Mouse (Mus musculus) urinary bladder, adult 2 months (tissue): ENCODE data around the gene Padi3. TPM values are rescaled to one million over a fixed set of nuclear protein-coding genes. Genes with fewer than 3 reads are reported as not detected.

ENCODE experiments used
- DNase-seq: peaks from one replicate; pipeline ENCODE4 v3.0.0; 2022; ENCODE audit warnings: low spot score
- polyA plus RNA-seq: library from polyadenylated mRNA; depleted of rRNA; stranded (reverse); fragments of >200 nt; gene quantifications from 2 replicates; pipeline ENCODE4 v1.2.3, GENCODE M21; 2012

Padi3 gene
- polyA plus RNA-seq, 1 experiment: 0.30 TPM

- DNase-seq: no peak
Observed at GRCm38 (mm10) chr4:140780507-140780906, 29.9 kb downstream of the Padi3 start.

- no peak for DNase-seq
Observed at GRCm38 (mm10) chr4:140779803-140780397, 30.5 kb downstream of the Padi3 start.

DNA sequence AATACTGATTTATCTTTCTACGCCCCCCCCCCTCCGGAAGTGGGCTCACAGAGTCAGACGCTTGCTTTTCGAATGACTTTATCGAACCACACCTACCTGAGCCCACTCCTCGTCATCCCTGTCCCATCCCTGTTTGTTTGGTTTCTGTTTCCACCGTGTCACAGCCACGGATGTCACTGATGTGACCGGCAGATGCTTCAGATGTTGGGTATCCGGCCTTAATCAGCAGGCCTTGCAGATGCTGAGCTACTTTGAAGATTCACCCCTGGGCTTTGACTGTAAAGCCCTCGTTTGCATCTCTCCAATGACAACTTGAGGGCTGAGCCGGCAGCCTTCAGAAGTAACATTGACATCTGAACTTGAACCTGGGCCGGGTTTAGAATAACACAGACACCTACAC is 33.8 kb downstream of the Padi3 start:
- no peak for DNase-seq

DNA sequence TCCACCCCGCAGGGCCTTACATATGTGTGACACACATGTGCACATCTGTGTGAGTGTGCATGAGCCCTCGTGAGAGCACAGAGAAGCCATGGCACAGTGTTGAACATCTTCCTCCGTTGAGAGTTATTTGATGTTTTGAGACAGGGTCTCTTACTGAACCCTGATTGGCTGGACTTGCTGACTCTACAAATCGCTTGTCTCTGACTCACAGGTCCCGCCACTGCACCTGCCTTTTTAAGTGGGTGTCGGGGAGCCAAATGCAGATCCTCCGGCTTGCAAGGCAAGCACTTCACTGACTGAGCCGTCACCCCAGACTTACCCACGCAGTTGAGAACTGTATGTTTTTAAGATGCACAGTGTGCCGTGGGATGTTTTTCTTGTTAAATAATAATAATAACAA is 34.6 kb downstream of the Padi3 start:
- no peak for DNase-seq

DNA sequence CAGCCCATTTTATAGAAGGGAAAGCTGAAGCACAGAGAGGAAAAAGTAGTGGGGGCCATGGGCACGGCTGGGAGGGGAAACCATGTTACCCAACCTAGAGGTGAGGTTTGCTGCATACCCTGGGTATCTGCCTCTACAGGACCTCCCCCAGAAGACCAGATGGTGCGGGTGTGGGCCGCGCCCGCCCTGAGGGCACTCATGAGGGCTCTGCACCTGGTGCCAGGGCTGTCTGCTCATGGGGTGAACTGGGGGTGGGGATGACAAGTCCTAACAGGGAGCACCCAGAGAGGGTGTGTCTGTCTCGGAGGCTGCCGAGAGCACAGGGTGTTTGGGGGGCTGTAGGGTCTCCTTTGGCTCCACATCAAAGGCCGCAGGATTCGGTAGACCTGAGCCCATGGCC is 35.6 kb downstream of the Padi3 start:
- DNase-seq: no peak

GRCm38 (mm10) chr4:140774025-140774800 is 36.2 kb downstream of the Padi3 start, which contains the start of gene Padi4:
TSS of gene Padi4 (minus strand) at chr4:140774236.
- DNase-seq: peak; percentile 34

- no peak for DNase-seq
Observed at GRCm38 (mm10) chr4:140771091-140771490, 39.4 kb downstream of the Padi3 start.

- no peak for DNase-seq
Observed at GRCm38 (mm10) chr4:140770433-140770832, 40.0 kb downstream of the Padi3 start.

- DNase-seq: no peak
Observed at GRCm38 (mm10) chr4:140768973-140769372, 41.5 kb downstream of the Padi3 start.

DNA sequence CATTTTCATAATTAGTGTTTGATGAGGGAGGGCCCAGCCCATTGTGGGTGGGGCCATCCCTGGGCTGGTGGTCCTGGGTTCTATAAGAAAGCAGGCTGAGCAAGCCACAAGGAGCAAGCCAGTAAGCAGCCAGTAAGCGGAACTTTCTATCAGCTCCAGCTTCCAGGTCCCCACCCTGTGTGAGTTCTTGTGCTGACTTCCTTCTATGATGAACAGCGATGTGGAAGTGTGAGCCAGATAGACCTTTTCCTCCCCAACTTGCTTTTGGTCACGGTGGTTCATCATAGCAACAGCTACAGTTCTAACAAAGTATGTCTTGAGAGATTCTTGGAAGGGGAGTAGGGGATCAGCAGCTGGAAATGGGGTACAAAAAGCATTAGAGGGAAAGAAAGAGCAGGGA is 44.5 kb downstream of the Padi3 start:
- no peak for DNase-seq

- peak; percentile 59 for DNase-seq
Observed at GRCm38 (mm10) chr4:140763158-140763557, 47.3 kb downstream of the Padi3 start.

GRCm38 (mm10) chr4:140761601-140762000 is 48.8 kb downstream of the Padi3 start:
- DNase-seq: no peak

DNA sequence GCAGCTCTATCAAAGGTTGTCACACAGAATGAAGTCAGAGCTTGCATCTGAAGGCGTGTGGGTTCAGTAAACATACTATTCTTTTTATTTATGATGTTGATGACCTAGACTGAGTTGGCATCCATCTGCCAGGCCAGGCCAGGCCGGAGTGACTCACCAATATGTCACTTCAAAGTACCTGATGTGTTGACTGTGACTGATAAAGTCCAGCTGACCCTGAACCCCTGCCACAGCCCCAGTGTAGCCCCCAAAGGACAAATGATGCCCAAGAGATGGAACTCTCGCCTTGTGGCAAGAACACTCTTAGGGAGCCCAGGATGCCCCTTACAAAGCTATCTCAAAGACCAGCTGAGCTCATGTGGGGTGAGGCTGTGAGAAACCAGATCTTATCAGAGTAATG is 54.6 kb downstream of the Padi3 start:
- no peak for DNase-seq

DNA sequence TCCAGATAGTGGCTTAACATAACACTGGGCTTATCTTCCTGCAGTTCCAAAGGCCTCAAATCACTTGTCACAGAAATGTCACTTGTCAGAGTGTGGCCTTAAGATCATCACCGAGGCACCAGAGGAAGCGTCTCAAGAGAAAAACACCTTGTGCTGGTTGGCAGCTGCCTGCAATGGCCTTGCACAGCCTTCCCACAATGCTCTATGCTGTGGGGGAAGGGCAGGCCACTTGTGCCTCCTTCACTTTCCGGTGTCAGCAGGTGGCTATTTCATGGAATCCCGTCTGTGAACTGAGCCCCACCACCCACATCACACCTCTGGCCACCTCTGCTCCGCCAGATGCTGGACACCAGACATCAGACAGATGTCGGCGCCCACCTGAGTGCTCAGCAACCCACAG is 57.1 kb downstream of the Padi3 start:
- no peak for DNase-seq

DNA sequence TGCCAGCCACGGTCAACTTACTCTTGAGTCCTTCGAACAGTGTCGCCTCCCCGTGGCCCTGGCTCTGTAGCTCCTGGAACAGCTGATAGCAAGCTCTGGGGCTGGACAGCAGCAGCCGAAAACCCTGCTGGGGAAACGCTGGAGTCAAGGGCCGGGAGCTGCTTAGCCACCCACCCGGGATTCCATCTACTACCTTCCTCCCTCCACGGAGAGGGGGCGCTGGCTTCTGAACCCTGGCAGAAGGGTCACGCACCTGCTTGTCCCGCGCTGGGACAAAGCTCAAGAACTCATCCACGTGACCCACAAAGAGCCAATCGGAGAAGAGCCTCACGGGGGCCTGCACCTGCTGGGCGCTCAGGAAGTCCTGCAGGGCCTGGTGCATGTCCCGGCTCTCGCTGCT is 60.1 kb downstream of the Padi3 start:
- no peak for DNase-seq

DNA sequence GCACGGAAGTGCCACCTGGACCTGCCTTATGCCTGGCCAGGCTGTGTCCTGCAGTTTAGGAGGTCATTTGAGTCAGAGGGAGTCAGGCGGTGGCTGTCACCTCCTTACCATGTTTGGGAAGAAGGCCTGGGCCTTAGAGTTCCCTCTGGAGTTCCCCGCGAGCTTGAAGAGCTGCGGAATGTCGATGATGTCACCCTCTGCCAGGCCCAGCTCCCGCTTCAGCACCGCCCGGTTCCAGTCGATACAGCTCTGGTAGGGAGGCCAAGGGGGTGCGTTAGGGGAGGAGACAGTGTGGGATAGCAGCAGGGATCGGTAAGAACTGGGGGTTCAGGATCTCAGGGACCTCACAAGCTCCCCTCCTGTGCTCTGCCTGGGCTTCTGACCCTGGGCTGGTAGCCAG is 62.5 kb downstream of the Padi3 start:
- no peak for DNase-seq

- no peak for DNase-seq
Observed at GRCm38 (mm10) chr4:140744654-140745053, 65.8 kb downstream of the Padi3 start.

DNA sequence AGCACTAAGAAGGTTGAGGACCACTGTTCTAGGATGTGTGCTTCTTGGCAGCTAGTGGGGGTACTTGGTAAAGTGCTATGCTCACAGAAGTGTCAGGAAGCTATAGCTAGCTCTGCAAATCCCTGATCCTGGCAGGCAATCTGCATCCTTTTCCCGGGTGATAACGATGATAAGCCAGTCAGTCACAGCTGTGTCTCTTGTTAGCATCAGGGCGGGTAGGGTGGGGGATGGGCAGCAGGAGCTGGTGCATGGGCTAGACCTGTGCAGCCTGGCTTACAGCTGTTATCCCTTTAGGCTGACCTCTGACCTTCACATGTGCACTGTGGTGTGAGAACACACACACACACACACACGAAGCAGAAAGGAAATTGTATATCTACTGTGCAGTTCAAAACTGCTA is 67.4 kb downstream of the Padi3 start:
- DNase-seq: no peak

GRCm38 (mm10) chr4:140742543-140742942 is 67.9 kb downstream of the Padi3 start, which contains the start of gene Padi6:
TSS of gene Padi6 (minus strand) at chr4:140742643.
- DNase-seq: no peak

DNA sequence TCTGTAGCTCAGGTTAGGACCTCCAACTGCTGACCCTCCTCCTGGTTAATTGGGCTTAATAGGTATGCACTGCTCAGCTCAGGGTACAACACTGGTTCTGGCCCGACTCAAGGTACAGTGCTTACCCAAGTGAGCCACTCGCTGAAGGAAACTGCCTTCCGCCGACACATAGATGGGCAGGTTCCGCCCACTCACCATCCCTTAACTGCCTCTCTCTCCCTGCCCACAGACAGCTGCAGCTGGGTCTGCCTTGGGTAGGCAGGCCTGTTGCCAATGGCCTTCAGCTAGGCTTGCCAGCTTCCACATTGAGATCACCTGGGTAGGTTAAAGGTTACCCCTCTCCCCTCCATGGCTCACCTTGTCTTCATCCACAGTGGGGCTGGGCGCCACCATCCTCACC is 69.0 kb downstream of the Padi3 start:
- no peak for DNase-seq

- no peak for DNase-seq
Observed at GRCm38 (mm10) chr4:140740655-140741054, 69.8 kb downstream of the Padi3 start.
